Mouse (Mus musculus): ENCODE measurements around the gene Gm4353. TPM values are rescaled to one million over a fixed set of nuclear protein-coding genes. Genes with fewer than 3 reads are reported as not detected.

Gm4353 gene
- polyA plus RNA-seq, 1 experiment from 2014 or later, result 0.79 TPM

Other genes with a start within 250 kb of the Gm4353 start
- 20.2 and 23.0 TPM in 2 replicates for gene Sox6, start 45.8 kb downstream of the Gm4353 start, polyA plus RNA-seq (2015; fragmentation: Nextera tagmentation; extraction: Ambion mirVana)
- gene 1110004F10Rik, start 45.2 kb downstream of the Gm4353 start, polyA plus RNA-seq (2015; fragmentation: Nextera tagmentation; extraction: Ambion mirVana), result 263 and 276 TPM in 2 replicates
- 14.1 and 14.4 TPM in 2 replicates for gene Plekha7, start 223.7 kb upstream of the Gm4353 start, polyA plus RNA-seq (2015; fragmentation: Nextera tagmentation; extraction: Ambion mirVana)
- gene Rps13, start 249.6 kb upstream of the Gm4353 start, polyA plus RNA-seq (2015; fragmentation: Nextera tagmentation; extraction: Ambion mirVana), result 840 and 852 TPM in 2 replicates